Mouse (Mus musculus): Measurements from ENCODE around the gene Nrp2. TPM values are rescaled to one million over a fixed set of nuclear protein-coding genes. Genes with fewer than 3 reads are reported as not detected.

Gene Nrp2
- polyA plus RNA-seq, 1 experiment from 2014 or later: 7.1 TPM

DNA sequence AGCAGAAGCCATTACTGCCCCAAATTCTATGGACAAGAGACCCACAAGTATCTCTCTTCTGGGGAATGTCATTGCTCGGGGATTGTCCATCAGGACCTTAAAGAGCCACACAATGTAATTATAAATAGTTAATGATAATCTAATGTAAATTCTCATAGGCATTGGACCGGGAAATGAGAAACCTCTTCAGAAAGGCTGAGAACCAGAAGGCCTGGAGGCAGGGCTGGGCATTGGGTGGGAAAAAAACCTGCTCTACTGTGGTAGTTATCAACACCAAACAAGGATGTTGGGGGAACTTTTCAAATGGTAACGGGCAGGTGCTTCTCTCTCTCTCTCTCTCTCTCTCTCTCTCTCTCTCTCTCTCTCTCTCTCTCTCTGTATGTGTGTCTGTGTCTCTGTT lies 98.8 kb downstream of the Nrp2 start:
- Histone ChIP-seq H3K9ac (ENCODE audit: low read depth, low read length) (no peak overlapping the region), H3K36me3 (ENCODE audit: control insufficient read depth, insufficient read depth, low read length) (no peaks in the 10 kb centered on the region), H3K4me1 (ENCODE audit: control insufficient read depth, insufficient read depth, low read length) (no peaks in the 10 kb centered on the region; the same call in 1 of the 2 replicates), H3K4me2 (replicated peaks; ENCODE audit: low read depth, low read length) (no peak overlapping the region), H3K27ac (ENCODE audit: low read depth, low read length) (peak overlapping the region; percentile 43; the same call in 1 of the 2 replicates), H3K4me3 (ENCODE audit: low read length) (no peak overlapping the region), H3K9me3 (ENCODE audit: control insufficient read depth, low read length) (no peaks in the 10 kb centered on the region), H3K27me3 (ENCODE audit: control insufficient read depth, insufficient read depth, low read length) (no peaks in the 10 kb centered on the region)
- peak; percentile 46; the same call in 1 of the 2 replicates for ATAC-seq (ENCODE audit: low FRiP score, low TSS enrichment)
- 63% methylated on average over 3 of the region's 3 CpGs for WGBS

DNA sequence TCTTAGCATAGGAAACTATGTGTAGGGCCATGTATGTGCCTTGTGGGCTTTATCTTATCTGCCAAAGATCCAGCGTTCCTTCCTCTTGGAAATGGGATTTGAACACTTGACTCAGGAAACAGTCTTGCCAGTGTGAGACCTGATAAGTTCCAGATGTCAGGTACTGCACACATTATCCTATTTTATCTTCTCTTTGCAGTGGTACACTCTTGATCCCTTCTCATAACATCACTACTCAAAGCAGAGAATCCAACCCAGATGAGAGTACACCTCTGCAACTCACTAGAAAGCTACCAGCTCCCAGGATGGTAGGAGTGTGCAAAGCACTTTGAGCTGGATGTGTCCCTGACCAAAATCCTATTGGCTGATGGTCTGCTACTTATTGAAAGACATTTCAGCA lies 100.5 kb downstream of the Nrp2 start:
- no peaks in the 10 kb centered on the region for H3K27me3 ChIP-seq (ENCODE audit: control insufficient read depth, insufficient read depth, low read length)
- 75% methylated on average over 1 of the region's 1 CpGs for WGBS

DNA sequence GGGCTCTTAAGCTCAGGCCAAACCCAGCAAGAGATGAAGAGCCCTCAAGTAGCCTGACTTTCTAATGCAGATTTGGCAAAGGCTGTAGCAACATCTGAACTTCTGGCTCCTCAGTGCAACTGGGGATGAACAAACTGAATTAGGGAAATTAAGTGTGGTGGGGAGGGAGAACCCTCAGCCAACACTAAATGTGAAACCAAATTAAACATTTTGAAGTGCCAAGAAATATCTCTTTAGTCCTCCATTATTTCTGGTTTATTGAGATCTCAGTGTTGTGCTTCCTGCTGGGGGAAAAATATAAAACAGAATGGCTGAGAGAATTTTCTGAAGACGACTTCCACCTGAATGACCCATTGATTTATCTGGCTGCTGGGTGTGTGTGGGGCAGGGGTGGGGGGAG lies 102.9 kb downstream of the Nrp2 start:
- no peaks in the 10 kb centered on the region; the same call in 1 of the 2 replicates for H3K4me1 ChIP-seq (ENCODE audit: control insufficient read depth, insufficient read depth, low read length)
- no peak overlapping the region for H3K9ac ChIP-seq (ENCODE audit: low read depth, low read length)
- WGBS: 18% methylated on average over 1 of the region's 1 CpGs
- H3K27me3 ChIP-seq (ENCODE audit: control insufficient read depth, insufficient read depth, low read length): no peaks in the 10 kb centered on the region
- no peak overlapping the region for H3K27ac ChIP-seq (ENCODE audit: low read depth, low read length)
- H3K36me3 ChIP-seq (ENCODE audit: control insufficient read depth, insufficient read depth, low read length): no peaks in the 10 kb centered on the region
- H3K4me3 ChIP-seq (ENCODE audit: low read length): no peak overlapping the region
- H3K4me2 ChIP-seq (replicated peaks; ENCODE audit: low read depth, low read length): no peak overlapping the region
- no peaks in the 10 kb centered on the region for H3K9me3 ChIP-seq (ENCODE audit: control insufficient read depth, low read length)
- no peak for ATAC-seq (ENCODE audit: low FRiP score, low TSS enrichment)

More for the DNA sequence above, 100.5 kb downstream of the Nrp2 start:
- H3K4me1 ChIP-seq (ENCODE audit: control insufficient read depth, insufficient read depth, low read length): no peaks in the 10 kb centered on the region; the same call in 1 of the 2 replicates
- no peak overlapping the region for H3K4me2 ChIP-seq (replicated peaks; ENCODE audit: low read depth, low read length)
- no peaks in the 10 kb centered on the region for H3K9me3 ChIP-seq (ENCODE audit: control insufficient read depth, low read length)
- H3K36me3 ChIP-seq (ENCODE audit: control insufficient read depth, insufficient read depth, low read length): no peaks in the 10 kb centered on the region
- ATAC-seq (ENCODE audit: low FRiP score, low TSS enrichment): no peak
- H3K27ac ChIP-seq (ENCODE audit: low read depth, low read length): no peak overlapping the region
- H3K9ac ChIP-seq (ENCODE audit: low read depth, low read length): no peak overlapping the region
- H3K4me3 ChIP-seq (ENCODE audit: low read length): no peak overlapping the region

GRCm38 (mm10) chr1:62808395-62808794 lies 105.3 kb downstream of the Nrp2 start:
- H3K27me3 ChIP-seq (ENCODE audit: control insufficient read depth, insufficient read depth, low read length): no peaks in the 10 kb centered on the region
- no peaks in the 10 kb centered on the region for H3K36me3 ChIP-seq (ENCODE audit: control insufficient read depth, insufficient read depth, low read length)
- no peak for ATAC-seq (ENCODE audit: low FRiP score, low TSS enrichment)
- no peak overlapping the region for H3K4me3 ChIP-seq (ENCODE audit: low read length)
- 90% methylated on average over 4 of the region's 4 CpGs for WGBS
- no peak overlapping the region for H3K9ac ChIP-seq (ENCODE audit: low read depth, low read length)
- H3K4me1 ChIP-seq (ENCODE audit: control insufficient read depth, insufficient read depth, low read length): no peaks in the 10 kb centered on the region
- H3K9me3 ChIP-seq (ENCODE audit: control insufficient read depth, low read length): no peaks in the 10 kb centered on the region
- H3K27ac ChIP-seq (ENCODE audit: low read depth, low read length): no peak overlapping the region
- H3K4me2 ChIP-seq (replicated peaks; ENCODE audit: low read depth, low read length): no peak overlapping the region

DNA sequence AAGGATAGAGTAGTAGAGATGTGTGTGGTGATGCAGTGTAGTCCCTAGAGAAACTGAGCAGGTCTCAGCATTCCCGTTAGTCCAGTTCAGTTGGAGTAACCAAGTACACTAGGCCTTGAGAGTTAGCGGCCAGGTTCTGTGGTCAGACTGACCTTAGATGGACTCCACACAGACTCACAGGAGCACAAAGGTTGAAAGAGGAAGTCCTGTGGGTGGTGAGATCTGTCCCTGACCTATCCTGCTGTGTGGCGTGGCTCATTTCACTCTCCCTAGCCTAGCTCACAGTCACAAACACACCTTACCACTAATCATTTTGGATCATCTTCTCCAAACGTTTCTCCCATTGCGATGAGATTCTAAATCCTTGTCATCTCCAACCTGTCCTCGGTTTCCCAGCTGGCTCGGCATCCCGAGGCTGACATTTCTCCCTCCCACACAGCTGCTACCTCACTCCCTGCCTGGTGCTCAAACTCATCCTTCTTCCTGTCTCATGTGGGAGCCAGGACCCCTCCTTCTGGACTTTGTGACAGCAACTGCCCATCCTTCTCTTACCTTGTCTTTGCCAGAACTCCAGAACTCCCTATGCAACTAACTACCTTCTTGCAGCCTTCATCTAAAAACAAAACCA lies 106.6 kb downstream of the Nrp2 start:
- Histone ChIP-seq H3K4me3 (ENCODE audit: low read length) (no peak overlapping the region), H3K9ac (ENCODE audit: low read depth, low read length) (no peak overlapping the region), H3K9me3 (ENCODE audit: control insufficient read depth, low read length) (no peaks in the 10 kb centered on the region), H3K27me3 (ENCODE audit: control insufficient read depth, insufficient read depth, low read length) (no peaks in the 10 kb centered on the region), H3K4me1 (ENCODE audit: control insufficient read depth, insufficient read depth, low read length) (no peaks in the 10 kb centered on the region), H3K4me2 (replicated peaks; ENCODE audit: low read depth, low read length) (no peak overlapping the region), H3K36me3 (ENCODE audit: control insufficient read depth, insufficient read depth, low read length) (no peaks in the 10 kb centered on the region), H3K27ac (ENCODE audit: low read depth, low read length) (no peak overlapping the region)
- WGBS: 64% methylated on average over 8 of the region's 8 CpGs
- no peak for ATAC-seq (ENCODE audit: low FRiP score, low TSS enrichment)

GRCm38 (mm10) chr1:62811141-62811540 lies 108.1 kb downstream of the Nrp2 start:
- H3K4me3 ChIP-seq (ENCODE audit: low read length): no peak overlapping the region
- H3K4me2 ChIP-seq (replicated peaks; ENCODE audit: low read depth, low read length): no peak overlapping the region
- H3K27me3 ChIP-seq (ENCODE audit: control insufficient read depth, insufficient read depth, low read length): no peaks in the 10 kb centered on the region
- no peak overlapping the region for H3K27ac ChIP-seq (ENCODE audit: low read depth, low read length)
- H3K9ac ChIP-seq (ENCODE audit: low read depth, low read length): no peak overlapping the region
- H3K36me3 ChIP-seq (ENCODE audit: control insufficient read depth, insufficient read depth, low read length): no peaks in the 10 kb centered on the region
- 88% methylated on average over 7 of the region's 7 CpGs for WGBS
- H3K9me3 ChIP-seq (ENCODE audit: control insufficient read depth, low read length): no peaks in the 10 kb centered on the region
- no peak for ATAC-seq (ENCODE audit: low FRiP score, low TSS enrichment)
- no peaks in the 10 kb centered on the region for H3K4me1 ChIP-seq (ENCODE audit: control insufficient read depth, insufficient read depth, low read length)

DNA sequence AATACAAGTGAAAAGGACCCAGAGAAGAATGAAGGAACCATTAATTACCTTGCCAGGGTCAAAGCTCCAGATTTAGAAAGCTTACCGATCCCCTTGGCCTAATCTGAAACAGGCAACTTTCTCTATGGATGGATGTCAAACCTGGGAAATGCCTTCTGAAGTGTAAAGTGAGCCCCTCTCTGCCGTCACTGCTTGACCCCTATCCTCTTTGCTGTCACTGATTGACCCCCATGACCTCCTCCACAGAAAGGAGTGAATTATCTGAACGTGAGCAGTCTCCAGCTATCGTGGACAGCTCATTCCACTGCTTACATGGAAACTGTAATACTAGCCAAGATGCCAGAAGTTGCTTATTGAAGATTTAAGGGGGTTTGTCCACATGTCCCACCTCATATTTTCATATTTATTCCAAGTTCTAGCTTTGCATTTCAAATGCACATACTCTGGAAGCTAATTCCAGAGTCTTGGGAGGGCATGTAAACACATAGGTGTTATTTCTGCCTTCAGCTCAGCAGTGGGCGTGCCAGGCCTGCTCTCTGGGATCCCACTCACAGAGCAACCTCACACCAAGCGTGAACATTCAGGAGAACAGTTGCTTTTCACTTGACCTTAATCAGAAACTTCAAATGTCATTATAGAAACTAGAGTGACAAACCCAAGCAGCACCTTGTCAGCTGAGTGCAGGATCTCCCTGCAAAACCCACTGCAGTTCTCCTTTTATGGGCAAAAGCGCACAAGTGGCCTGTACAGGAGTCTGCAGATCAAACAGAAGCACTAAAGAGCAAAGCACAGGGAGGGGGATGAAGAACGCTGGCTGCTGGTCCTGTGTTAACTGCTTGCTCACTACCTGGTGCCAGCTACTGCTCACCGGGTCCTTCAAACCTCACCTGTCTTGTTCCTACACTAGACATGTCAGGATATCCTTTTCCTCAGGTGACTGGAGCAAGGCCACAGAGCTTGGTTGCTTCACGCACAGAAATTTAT lies 109.9 kb downstream of the Nrp2 start:
- Histone ChIP-seq H3K36me3 (ENCODE audit: control insufficient read depth, insufficient read depth, low read length) (no peaks in the 10 kb centered on the region), H3K27me3 (ENCODE audit: control insufficient read depth, insufficient read depth, low read length) (no peaks in the 10 kb centered on the region), H3K4me2 (replicated peaks; ENCODE audit: low read depth, low read length) (no peak overlapping the region), H3K27ac (ENCODE audit: low read depth, low read length) (no peak overlapping the region), H3K9ac (ENCODE audit: low read depth, low read length) (no peak overlapping the region), H3K9me3 (ENCODE audit: control insufficient read depth, low read length) (no peaks in the 10 kb centered on the region), H3K4me1 (ENCODE audit: control insufficient read depth, insufficient read depth, low read length) (no peaks in the 10 kb centered on the region), H3K4me3 (ENCODE audit: low read length) (no peak overlapping the region)
- no peak for ATAC-seq (ENCODE audit: low FRiP score, low TSS enrichment)
- 42% methylated on average over 10 of the region's 10 CpGs for WGBS

DNA sequence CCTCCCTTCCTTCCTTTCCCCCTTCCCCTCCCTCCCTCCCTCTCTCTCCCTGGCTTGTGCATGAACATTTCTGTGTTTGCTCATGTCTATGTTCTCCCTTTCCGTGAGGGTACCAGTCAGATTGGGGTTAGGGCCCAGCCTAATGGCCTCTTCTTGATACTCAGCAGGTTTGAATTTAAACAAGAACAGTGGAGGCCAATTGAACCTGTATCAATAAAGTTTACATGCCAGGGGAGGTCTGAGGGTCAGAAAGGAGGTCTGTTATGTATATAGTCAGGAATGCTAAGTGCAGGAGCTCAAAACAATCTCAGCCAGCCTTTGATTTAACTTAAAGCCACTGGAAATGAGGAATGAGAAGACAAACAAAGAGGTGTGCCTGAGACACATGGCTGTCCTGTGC lies 110.9 kb downstream of the Nrp2 start:
- Histone ChIP-seq H3K4me1 (ENCODE audit: control insufficient read depth, insufficient read depth, low read length) (no peaks in the 10 kb centered on the region), H3K36me3 (ENCODE audit: control insufficient read depth, insufficient read depth, low read length) (no peaks in the 10 kb centered on the region), H3K9me3 (ENCODE audit: control insufficient read depth, low read length) (no peaks in the 10 kb centered on the region), H3K27me3 (ENCODE audit: control insufficient read depth, insufficient read depth, low read length) (no peaks in the 10 kb centered on the region), H3K9ac (ENCODE audit: low read depth, low read length) (no peak overlapping the region), H3K4me3 (ENCODE audit: low read length) (no peak overlapping the region), H3K4me2 (replicated peaks; ENCODE audit: low read depth, low read length) (no peak overlapping the region), H3K27ac (ENCODE audit: low read depth, low read length) (no peak overlapping the region)
- WGBS: 72% methylated on average over 1 of the region's 1 CpGs
- ATAC-seq (ENCODE audit: low FRiP score, low TSS enrichment): no peak

DNA sequence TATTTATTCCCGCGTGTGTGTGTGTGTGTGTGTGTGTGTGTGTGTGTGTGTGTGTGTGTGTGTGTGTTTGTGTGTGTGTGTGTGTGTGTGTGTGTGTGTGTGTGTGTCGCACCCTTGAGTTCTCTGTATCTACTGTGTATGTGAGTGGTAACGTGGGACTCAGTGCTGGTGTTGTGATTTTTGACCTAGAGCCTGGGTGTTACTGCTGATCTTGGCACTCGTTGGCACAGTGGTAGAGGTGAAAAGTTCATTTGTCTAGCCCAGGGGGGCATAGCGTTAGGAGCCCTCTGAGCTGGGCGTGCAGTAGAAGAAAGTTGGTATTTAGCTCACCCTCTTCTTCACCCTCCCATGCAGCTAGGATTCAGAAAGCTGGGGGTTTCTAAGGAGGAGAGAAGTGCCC lies 114.5 kb downstream of the Nrp2 start:
- Histone ChIP-seq H3K27me3 (ENCODE audit: control insufficient read depth, insufficient read depth, low read length) (no peaks in the 10 kb centered on the region), H3K4me2 (replicated peaks; ENCODE audit: low read depth, low read length) (no peak overlapping the region), H3K9me3 (ENCODE audit: control insufficient read depth, low read length) (no peaks in the 10 kb centered on the region), H3K36me3 (ENCODE audit: control insufficient read depth, insufficient read depth, low read length) (no peaks in the 10 kb centered on the region), H3K4me3 (ENCODE audit: low read length) (no peak overlapping the region), H3K4me1 (ENCODE audit: control insufficient read depth, insufficient read depth, low read length) (0 out of 2 replicates have a peak, but pooled peaks cover 3% of the 10 kb centered on the region), H3K9ac (ENCODE audit: low read depth, low read length) (no peak overlapping the region), H3K27ac (ENCODE audit: low read depth, low read length) (no peak overlapping the region)
- ATAC-seq (ENCODE audit: low FRiP score, low TSS enrichment): no peak
- 84% methylated on average over 6 of the region's 7 CpGs for WGBS
